Comparison of ENCODE assay signal across 8 mouse cellular contexts in genomic region chr9:23101990-23102796, GRCm38 (mm10).
DNase-seq lines count a peak whose midpoint lies in the region; ATAC-seq lines count a peak whose summit lies in the region.

No protein-coding gene starts in this region.

- H3K4me1 ChIP-seq in midbrain, embryonic 14.5 days (ENCODE audit: control insufficient read depth, insufficient read depth, low read length): no peaks in the 10 kb centered on the region
- no peaks in the 10 kb centered on the region for H3K4me1 ChIP-seq in midbrain, embryonic 11.5 days (ENCODE audit: control insufficient read depth, insufficient read depth, low read length)

- H3K27me3 ChIP-seq in midbrain, embryonic 14.5 days (ENCODE audit: control insufficient read depth, insufficient read depth, low read length): no peaks in the 10 kb centered on the region
- H3K27me3 ChIP-seq in midbrain, embryonic 11.5 days (ENCODE audit: control insufficient read depth, insufficient read depth, low read length): no peaks in the 10 kb centered on the region

- no peaks in the 10 kb centered on the region for H3K9me3 ChIP-seq in midbrain, embryonic 14.5 days (ENCODE audit: control insufficient read depth, low read length)
- no peaks in the 10 kb centered on the region for H3K9me3 ChIP-seq in midbrain, embryonic 11.5 days (ENCODE audit: control insufficient read depth, low read length)

- H3K36me3 ChIP-seq in midbrain, embryonic 14.5 days (ENCODE audit: control insufficient read depth, insufficient read depth, low read length): no peaks in the 10 kb centered on the region
- H3K36me3 ChIP-seq in midbrain, embryonic 11.5 days (ENCODE audit: control insufficient read depth, insufficient read depth, low read length): no peaks in the 10 kb centered on the region

- 78% methylated on average over 9 of the region's 9 CpGs for WGBS in midbrain, embryonic 14.5 days
- 86% methylated on average over 9 of the region's 9 CpGs for WGBS in midbrain, embryonic 11.5 days

- H3K27ac ChIP-seq in midbrain, embryonic 14.5 days (replicated peaks; ENCODE audit: low read depth, low read length): no peak overlapping the region
- H3K27ac ChIP-seq in midbrain, embryonic 11.5 days (ENCODE audit: low read depth, low read length): no peak overlapping the region

- H3K9ac ChIP-seq in midbrain, embryonic 14.5 days (replicated peaks; ENCODE audit: low read length): no peak overlapping the region
- H3K9ac ChIP-seq in midbrain, embryonic 11.5 days (ENCODE audit: low read length): no peak overlapping the region

- H3K4me2 ChIP-seq in midbrain, embryonic 14.5 days (ENCODE audit: low read length): no peak overlapping the region
- H3K4me2 ChIP-seq in midbrain, embryonic 11.5 days: no peak overlapping the region

- peak; percentile 2 for DNase-seq in cerebellum, adult 11 months
- DNase-seq in cerebellum, adult 8-10 months: no peak
- DNase-seq in midbrain, embryonic 14.5 days: peak; percentile 64
- no peak for DNase-seq in midbrain, embryonic 11.5 days (ENCODE audit: low spot score, missing footprints)
- peak; percentile 51 for DNase-seq in layer of hippocampus, adult 9-11 months
- peak; percentile 12 to 20 for DNase-seq in right cerebral cortex, adult 2 months (ENCODE audit: low spot score in 2 of 2)
- no peak for DNase-seq in heart, postnatal 36 days

- peak; percentile 48; the same call in 1 of the 2 replicates for ATAC-seq in midbrain, embryonic 14.5 days (ENCODE audit: low FRiP score, low TSS enrichment)
- no peak for ATAC-seq in midbrain, embryonic 11.5 days (ENCODE audit: low FRiP score)
- ATAC-seq in erythroblast, adult 5-6 weeks (replicated peaks; ENCODE audit: low FRiP score, poor library complexity, severe bottlenecking): no peak

- intact Hi-C loops in heart, postnatal 36 days (cut with DNase I): no loop called here

- no peak overlapping the region for H3K4me3 ChIP-seq in midbrain, embryonic 14.5 days (replicated peaks; ENCODE audit: low read depth, low read length)
- H3K4me3 ChIP-seq in midbrain, embryonic 11.5 days (ENCODE audit: low read depth, low read length): no peak overlapping the region

Comparison
In these comparisons a context has a peak if more than half of its experiments do, and no peak if none do; other contexts are left out.
1. DNase-seq: peak in cerebellum, adult 11 months (single experiment), midbrain, embryonic 14.5 days (single experiment), layer of hippocampus, adult 9-11 months (single experiment) and right cerebral cortex, adult 2 months (2 of 2); none in cerebellum, adult 8-10 months (single experiment), midbrain, embryonic 11.5 days (single experiment) and heart, postnatal 36 days (0 of 2).